ENCODE assay signal across 8 mouse cellular contexts in genomic region chr4:115038242-115038641, GRCm38 (mm10). TPM values are rescaled to one million over a fixed set of nuclear protein-coding genes. Genes with fewer than 3 reads are reported as not detected.
DNase-seq lines count a peak whose midpoint lies in the region; ATAC-seq lines count a peak whose summit lies in the region.

No protein-coding gene starts in this region.

- DNase-seq in cerebellum, postnatal 14 days, result peak; percentile 59 to 65
- DNase-seq in cerebellum, adult 8-10 months, result no peak
- DNase-seq in left cerebral cortex, postnatal 14 days (ENCODE audit: low spot score in 2 of 2), result peak; percentile 35 to 63
- no peak for DNase-seq in left cerebral cortex, adult 11 months (ENCODE audit: low spot score)
- peak; percentile 79 for DNase-seq in NIH3T3 (ENCODE audit: low read depth)
- DNase-seq in left cerebral cortex, postnatal 25 days (ENCODE audit: low spot score in 2 of 2), result peak; percentile 31 to 52
- DNase-seq in naive thymus-derived CD4-positive, alpha-beta T cell, adult 2 months (ENCODE audit: low read depth), result peak; percentile 64

- peak; percentile 74 for ATAC-seq in erythroblast, adult 5-6 weeks (replicated peaks; ENCODE audit: low FRiP score, poor library complexity, severe bottlenecking)

- intact Hi-C loops in left cerebral cortex, postnatal 14 days (cut with DNase I), result loop anchor here (5.0 kb wide), 1 partner anchor 59 kb away; no protein-coding TSS in a partner anchor
- intact Hi-C loops in left cerebral cortex, postnatal 25 days (cut with DNase I), result loop anchor here (2.0 kb wide), 1 partner anchor 47 kb away; no protein-coding TSS in a partner anchor

RNA-seq across cellular contexts. Expression of gene Tal1, which starts 18.0 kb away (rescaled TPM):
- total RNA-seq in left cerebral cortex, postnatal 14 days (2021), result 1 to 10 TPM; 2.3 to 2.7 TPM
- 75.1 and 94.0 TPM in 2 replicates for total RNA-seq in erythroblast, adult 5-6 weeks (2015; ENCODE audit: low replicate concordance)
- total RNA-seq in erythroblast, adult 5-6 weeks (2017; ENCODE audit: low replicate concordance), result 92.9 and 102 TPM in 2 replicates
- total RNA-seq in left cerebral cortex, postnatal 25 days (2021), result 1 to 10 TPM; 1.2 to 1.5 TPM

RNA-seq across cellular contexts. Expression of gene Stil, which starts 38.3 kb away (rescaled TPM):
- under 1 TPM; 0.40 to 0.57 TPM for total RNA-seq in left cerebral cortex, postnatal 14 days (2021)
- total RNA-seq in erythroblast, adult 5-6 weeks (2015; ENCODE audit: low replicate concordance), result 9.4 and 17.6 TPM in 2 replicates
- 20.1 and 22.8 TPM in 2 replicates for total RNA-seq in erythroblast, adult 5-6 weeks (2017; ENCODE audit: low replicate concordance)
- total RNA-seq in left cerebral cortex, postnatal 25 days (2021), result under 1 TPM; 0.41 to 0.60 TPM

RNA-seq across cellular contexts. Expression of gene Pdzk1ip1, which starts 50.3 kb away (rescaled TPM):
- under 1 TPM in 1 of 2 experiments, not detected in 1; 0.44 TPM for total RNA-seq in left cerebral cortex, postnatal 14 days (2021)
- total RNA-seq in erythroblast, adult 5-6 weeks (2015; ENCODE audit: low replicate concordance), result 377 and 402 TPM in 2 replicates
- total RNA-seq in erythroblast, adult 5-6 weeks (2017; ENCODE audit: low replicate concordance), result 332 and 366 TPM in 2 replicates
- 1 to 10 TPM in 1 of 2 experiments, under 1 TPM in 1; 0.71 to 1.1 TPM for total RNA-seq in left cerebral cortex, postnatal 25 days (2021)

RNA-seq across cellular contexts. Expression of gene Cmpk1, which starts 51.2 kb away (rescaled TPM):
- 100 to 1,000 TPM; 115 to 122 TPM for total RNA-seq in left cerebral cortex, postnatal 14 days (2021)
- total RNA-seq in erythroblast, adult 5-6 weeks (2015; ENCODE audit: low replicate concordance), result 20.9 and 31.3 TPM in 2 replicates
- total RNA-seq in erythroblast, adult 5-6 weeks (2017; ENCODE audit: low replicate concordance), result 19.4 and 29.1 TPM in 2 replicates
- 10 to 100 TPM; 81.5 to 91.3 TPM for total RNA-seq in left cerebral cortex, postnatal 25 days (2021)

Comparison
In these comparisons a context has a peak if more than half of its experiments do, and no peak if none do; other contexts are left out.
1. DNase-seq: peak in cerebellum, postnatal 14 days (2 of 2), left cerebral cortex, postnatal 14 days (2 of 2), NIH3T3 (single experiment), left cerebral cortex, postnatal 25 days (2 of 2) and naive thymus-derived CD4-positive, alpha-beta T cell, adult 2 months (single experiment); none in cerebellum, adult 8-10 months (single experiment) and left cerebral cortex, adult 11 months (single experiment).
2. RNA of gene Tal1, which starts 18.0 kb away (total RNA-seq): 75.1 to 102 TPM in erythroblast, adult 5-6 weeks; 2.3 to 2.7 TPM in left cerebral cortex, postnatal 14 days and 1.2 to 1.5 TPM in left cerebral cortex, postnatal 25 days; every median in the first group is over 10 times any median in the second.
3. RNA of gene Stil, which starts 38.3 kb away (total RNA-seq): 9.4 to 22.8 TPM in erythroblast, adult 5-6 weeks; 0.41 to 0.60 TPM in left cerebral cortex, postnatal 25 days and 0.40 to 0.57 TPM in left cerebral cortex, postnatal 14 days; every median in the first group is over 4 times any median in the second.
4. RNA of gene Pdzk1ip1, which starts 50.3 kb away (total RNA-seq): 332 to 402 TPM in erythroblast, adult 5-6 weeks; 0.71 to 1.1 TPM in left cerebral cortex, postnatal 25 days and 0.44 TPM in left cerebral cortex, postnatal 14 days; every median in the first group is over 100 times any median in the second.